Mouse (Mus musculus) MEL (cell line): ENCODE results near the gene Galnt10.

Experiments
- CHD1 ChIP-seq: IDR thresholded peaks from 2 replicates; pipeline ENCODE4 v1.6.1; 2012; ENCODE audit warnings: low read depth, mild to moderate bottlenecking, inconsistent platforms, low read length, improper control_type of control experiment
- CTCF ChIP-seq, 3 experiments: IDR thresholded peaks in 2 of 3; conservative IDR thresholded peaks in 1 of 3; 2 replicates each; pipeline ENCODE4 v1.5.1; 2011 to 2012; ENCODE audit warnings: low read length in 3 of 3, low read depth in 2 of 3, mild to moderate bottlenecking in 2 of 3, improper control_type of control experiment in 1 of 3, inconsistent platforms in 1 of 3, mixed read lengths in 1 of 3, moderate library complexity in 1 of 3; ENCODE audit not compliant: control insufficient read depth in 1 of 3, insufficient read depth in 1 of 3, poor library complexity in 1 of 3, severe bottlenecking in 1 of 3
- HCFC1 ChIP-seq: IDR thresholded peaks from 2 replicates; pipeline ENCODE4 v1.6.1; 2012; ENCODE audit warnings: low read depth, mild to moderate bottlenecking, inconsistent platforms, low read length, improper control_type of control experiment, moderate library complexity
- MAFK ChIP-seq: IDR thresholded peaks from 2 replicates; pipeline ENCODE4 v1.6.1; 2011; ENCODE audit warnings: low read depth, mild to moderate bottlenecking, low read length, improper control_type of control experiment, borderline replicate concordance
- MYC ChIP-seq: IDR thresholded peaks from 2 replicates; pipeline ENCODE4 v1.6.1; 2011; ENCODE audit warnings: low read depth, mild to moderate bottlenecking, low read length, improper control_type of control experiment, moderate library complexity
- SMC3 ChIP-seq: IDR thresholded peaks from 2 replicates; pipeline ENCODE4 v1.6.1; 2011; ENCODE audit warnings: low read depth, low read length, improper control_type of control experiment
- TBP ChIP-seq: IDR thresholded peaks from 2 replicates; pipeline ENCODE4 v1.8.0; 2011; ENCODE audit warnings: low read depth, low read length, improper control_type of control experiment

DNA sequence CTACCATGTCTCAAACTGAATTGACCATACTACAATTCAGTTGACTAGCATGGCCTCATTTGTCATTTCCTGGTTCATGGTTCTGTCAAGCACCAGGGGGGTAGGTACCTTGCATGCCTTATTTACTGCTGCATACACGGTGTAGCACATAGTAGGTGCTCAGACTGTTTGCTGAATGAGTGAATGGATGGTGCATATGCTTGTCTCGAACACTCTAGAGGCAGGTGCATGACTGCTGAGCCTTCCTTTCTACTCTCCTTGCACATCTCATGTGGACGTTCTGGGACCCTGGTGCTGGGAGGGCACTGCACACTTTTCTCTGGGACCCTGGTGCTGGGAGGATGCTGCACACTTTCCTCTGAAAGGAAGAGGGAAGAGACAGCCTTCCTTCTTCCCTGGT, 13.0 kb downstream of the Galnt10 start:
- no peak for TF ChIP-seq CTCF (IDR thresholded peaks at IDR 0.05 in 2 of 3, conservative IDR thresholded peaks at IDR 0.05 in 1 of 3; ENCODE audit: control insufficient read depth in 1 of 3, insufficient read depth in 1 of 3, low read depth in 2 of 3, low read length in 3 of 3, poor library complexity in 1 of 3, severe bottlenecking in 1 of 3)
- TF ChIP-seq CHD1: no peak
- TF ChIP-seq HCFC1: no peak
- no peak for TF ChIP-seq MAFK
- no peak for TF ChIP-seq TBP
- TF ChIP-seq MYC: no peak
- no peak for TF ChIP-seq SMC3
